Mouse (Mus musculus): ENCODE measurements around the gene Nr4a2.
A peak's percentile ranks its signal among the peaks of the same experiment; 100 is the strongest.

Nr4a2 gene

DNA sequence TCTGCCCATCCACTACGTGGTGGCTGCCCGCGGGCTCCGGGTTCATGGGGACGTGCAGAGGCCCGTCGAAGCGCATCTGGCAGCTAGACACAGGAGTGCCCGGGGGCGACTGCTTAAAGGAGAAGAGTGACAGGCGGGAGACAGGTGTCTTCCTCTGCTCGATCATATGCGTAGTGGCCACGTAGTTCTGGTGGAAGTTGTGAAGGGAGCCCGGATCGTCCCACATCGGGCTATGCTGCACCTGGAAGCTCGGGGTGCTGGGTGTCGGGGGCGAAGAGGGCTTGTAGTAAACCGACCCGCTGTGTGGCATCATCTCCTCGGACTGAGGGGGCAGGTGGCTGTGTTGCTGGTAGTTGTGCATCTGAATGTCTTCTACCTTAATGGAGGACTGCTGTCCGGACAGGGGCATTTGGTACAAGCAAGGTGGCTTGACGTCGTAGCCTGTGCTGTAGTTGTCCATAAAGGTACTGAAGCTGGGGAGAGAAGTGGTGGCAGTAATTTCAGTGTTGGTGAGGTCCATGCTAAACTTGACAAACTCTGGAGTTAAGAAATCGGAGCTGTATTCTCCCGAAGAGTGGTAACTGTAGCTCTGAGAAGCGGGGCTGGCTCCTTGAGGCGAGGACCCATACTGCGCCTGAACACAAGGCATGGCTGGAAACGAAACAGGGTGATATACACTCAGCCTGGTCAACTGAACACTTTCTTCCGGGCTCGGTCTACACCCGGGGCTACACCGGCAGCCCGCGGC lies 11.8 kb downstream of the Nr4a2 start:
- peak; percentile 17 to 19 for DNase-seq

GRCm38 (mm10) chr2:57111011-57111790 lies 12.6 kb downstream of the Nr4a2 start:
- DNase-seq, result peak in 1 of 2 experiments; percentile 20

GRCm38 (mm10) chr2:57110401-57110800 lies 13.4 kb downstream of the Nr4a2 start:
- peak in 1 of 2 experiments; percentile 7 for DNase-seq

GRCm38 (mm10) chr2:57109926-57110325 lies 13.9 kb downstream of the Nr4a2 start:
- DNase-seq, result no peak

- DNase-seq, result no peak
Measured at GRCm38 (mm10) chr2:57109301-57109700, 14.5 kb downstream of the Nr4a2 start.

DNA sequence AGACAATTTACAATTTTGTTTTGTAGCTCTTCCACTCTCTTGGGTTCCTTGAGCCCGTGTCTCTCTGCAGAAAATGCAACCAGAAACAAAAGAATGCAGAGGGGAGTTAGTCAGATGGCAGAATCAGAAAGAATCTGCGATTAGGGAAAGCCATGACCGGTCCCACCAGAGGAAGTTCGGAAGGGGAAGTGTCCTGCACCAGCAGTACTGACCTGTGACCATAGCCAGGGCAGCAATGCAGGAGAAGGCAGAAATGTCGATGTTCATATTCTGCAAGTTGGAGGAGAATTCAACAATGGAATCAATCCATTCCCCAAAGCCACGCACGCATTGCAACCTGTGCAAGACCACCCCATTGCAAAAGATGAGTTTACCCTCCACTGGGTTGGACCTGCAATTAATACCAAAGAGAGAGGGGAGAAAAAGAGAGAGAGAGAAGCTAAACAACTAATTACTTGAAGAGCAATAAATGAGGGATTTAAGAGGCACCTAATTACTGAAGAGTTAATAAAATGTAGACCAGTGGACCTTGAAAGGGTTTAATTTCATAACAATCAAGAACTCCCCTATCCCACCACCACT lies 15.4 kb downstream of the Nr4a2 start:
- no peak for DNase-seq

DNA sequence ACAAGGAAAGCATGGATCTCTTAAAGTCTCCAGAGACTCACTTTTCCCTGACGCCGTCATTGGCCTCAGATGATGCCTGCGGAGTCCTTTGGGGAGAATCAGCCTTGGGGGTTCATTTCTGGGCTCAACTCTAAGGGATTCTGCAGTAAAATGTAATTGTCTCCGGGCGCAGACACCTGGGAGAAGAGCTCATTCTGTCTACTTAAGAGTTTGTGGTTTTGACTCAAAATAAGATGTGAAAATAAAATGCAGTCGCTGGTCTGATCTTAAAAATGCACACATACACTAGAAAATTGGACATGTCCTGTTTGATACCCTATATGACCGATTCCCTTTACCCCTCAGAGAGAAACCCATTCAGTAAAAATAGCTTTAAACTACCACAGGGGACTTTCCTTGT lies 18.4 kb downstream of the Nr4a2 start:
- DNase-seq, result no peak

DNA sequence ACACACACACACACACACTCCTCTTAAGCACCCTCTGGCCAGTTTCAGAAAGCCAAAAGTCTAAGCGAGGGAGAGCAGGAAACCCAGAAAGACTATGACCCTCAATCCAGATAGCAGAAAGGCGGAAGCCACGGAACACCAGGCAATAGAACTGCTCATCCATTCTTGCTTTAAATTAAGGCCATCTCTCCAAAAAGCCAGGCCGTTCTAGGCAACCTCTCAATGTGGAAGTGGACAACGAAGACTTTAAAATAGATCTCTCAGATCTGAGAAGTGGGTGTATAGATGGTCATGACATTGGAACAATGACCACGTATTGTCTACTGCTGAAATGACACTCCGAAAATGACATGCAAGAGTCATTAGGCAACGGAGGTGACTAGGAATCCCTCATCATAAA lies 19.1 kb downstream of the Nr4a2 start:
- DNase-seq, result no peak

- no peak for DNase-seq
Measured at GRCm38 (mm10) chr2:57103845-57104660, 19.8 kb downstream of the Nr4a2 start.

GRCm38 (mm10) chr2:57102856-57103844 lies 20.7 kb downstream of the Nr4a2 start:
- peak in 1 of 2 experiments; percentile 12 for DNase-seq

- peak; percentile 18 to 35 for DNase-seq
Measured at GRCm38 (mm10) chr2:57102091-57102855, 21.5 kb downstream of the Nr4a2 start.

- DNase-seq, result no peak
Measured at GRCm38 (mm10) chr2:57100241-57100640, 23.6 kb downstream of the Nr4a2 start.

GRCm38 (mm10) chr2:57072452-57072851 lies 51.4 kb downstream of the Nr4a2 start:
- DNase-seq, result no peak

- no peak for DNase-seq
Measured at GRCm38 (mm10) chr2:57063480-57063879, 60.3 kb downstream of the Nr4a2 start.
